Mouse (Mus musculus): ENCODE results near the gene Ddx31. TPM values are rescaled to one million over a fixed set of nuclear protein-coding genes. Genes with fewer than 3 reads are reported as not detected.

Ddx31 gene
- 15.7 to 21.0 TPM (median 18.4 TPM) in 4 replicates for total RNA-seq (2023; ENCODE audit: inconsistent age)

GRCm38 (mm10) chr2:28840222-28840951, at the start of gene Ddx31, which contains the start of gene Gtf3c4:
Ddx31 (plus strand) TSS chr2:28840406.
Gtf3c4 (minus strand) TSS chr2:28840360.

GRCm38 (mm10) chr2:28916513-28916865, 76.3 kb downstream of the Ddx31 start, which contains the start of gene Barhl1:
Barhl1 (minus strand) TSS chr2:28916668.

Other genes starting within 250 kb of the Ddx31 start
- 0.30 TPM in 1 of 4 replicates, not detected in the others for gene Gfi1b, start 218.4 kb upstream of the Ddx31 start, total RNA-seq (2023; ENCODE audit: inconsistent age)
- 44.6 to 53.3 TPM (median 48.0 TPM) in 4 replicates for gene Tsc1, start 199.2 kb upstream of the Ddx31 start, total RNA-seq (2023; ENCODE audit: inconsistent age)
- gene Spaca9, start 140.7 kb upstream of the Ddx31 start, total RNA-seq (2023; ENCODE audit: inconsistent age): 1.4 to 3.9 TPM (median 2.1 TPM) in 3 of 4 replicates, not detected in the other
- gene Ak8, start 140.2 kb upstream of the Ddx31 start, total RNA-seq (2023; ENCODE audit: inconsistent age): 0.60 to 1.7 TPM (median 1.3 TPM) in 4 replicates
- 14.3 to 16.2 TPM (median 14.6 TPM) in 4 replicates for gene Gtf3c4, start within 50 bp of the Ddx31 start, total RNA-seq (2023; ENCODE audit: inconsistent age)
- gene Barhl1, start 76.3 kb downstream of the Ddx31 start, total RNA-seq (2023; ENCODE audit: inconsistent age): not detected in 4 replicates
- gene Cfap77, start 214.7 kb downstream of the Ddx31 start, total RNA-seq (2023; ENCODE audit: inconsistent age): 0.71 TPM in 1 of 4 replicates, not detected in the others
- 32.2 to 34.8 TPM (median 33.1 TPM) in 4 replicates for gene Ttf1, start 219.9 kb downstream of the Ddx31 start, total RNA-seq (2023; ENCODE audit: inconsistent age)

Data from B cell, adult (primary cell).